Mouse (Mus musculus): Measurements from ENCODE around the gene Nit1. TPM values are rescaled to one million over a fixed set of nuclear protein-coding genes. Genes with fewer than 3 reads are reported as not detected.
"Not testable (repeated sequence)": the region's sequence is repeated elsewhere in the genome, so short reads cannot be mapped to it uniquely, and the experiment has no call there.

The Nit1 gene
- polyA plus RNA-seq, 1 experiment from 2014 or later, result 73.4 TPM

- peak; percentile 91 for DNase-seq
- under 1% methylated on average over 41 of the region's 48 CpGs for WGBS (ENCODE audit: insufficient replicate concordance)
- peak; percentile 13; the same call in 1 of the 2 replicates for TF ChIP-seq CTCF (IDR thresholded peaks at IDR 0.05; ENCODE audit: low read depth)
- TF ChIP-seq EP300 (IDR thresholded peaks at IDR 0.05; ENCODE audit: low read depth), result no peak
- Histone ChIP-seq H3K27ac (ENCODE audit: low read depth) (peak within 1 kb of the TSS; percentile 99), H3K9me3 (ENCODE audit: low read length) (no peaks in the 10 kb centered on the region), H3K4me2 (ENCODE audit: low read depth, low read length) (peak within 1 kb of the TSS; percentile 93), H3K9ac (replicated peaks) (peak within 1 kb of the TSS; percentile 93), H3K36me3 (replicated peaks; ENCODE audit: insufficient read depth, low read length) (0 out of 2 replicates have a peak, but pooled peaks cover 2% of the 10 kb centered on the region), H3K4me1 (ENCODE audit: insufficient read depth) (peaks cover 24% of the 10 kb centered on the region), H3K27me3 (ENCODE audit: insufficient read depth, low read length) (no peaks in the 10 kb centered on the region), H3K4me3 (ENCODE audit: low read depth, low read length) (peak within 1 kb of the TSS; percentile 91)
- ATAC-seq, result peak; percentile 92
These were observed 16.5 kb downstream of the Nit1 start, which contains the start of gene Dedd for GRCm38 (mm10) chr1:171328839-171329432. TSS of gene Dedd (plus strand) at chr1:171329145.

GRCm38 (mm10) chr1:171328244-171328643 lies 17.2 kb downstream of the Nit1 start:
- Histone ChIP-seq H3K4me1 (ENCODE audit: insufficient read depth) (peaks cover 24% of the 10 kb centered on the region), H3K9me3 (ENCODE audit: low read length) (no peaks in the 10 kb centered on the region), H3K27ac (ENCODE audit: low read depth) (peak overlapping the region; percentile 99), H3K4me2 (ENCODE audit: low read depth, low read length) (peak overlapping the region; percentile 93), H3K4me3 (ENCODE audit: low read depth, low read length) (peak overlapping the region; percentile 91), H3K27me3 (ENCODE audit: insufficient read depth, low read length) (no peaks in the 10 kb centered on the region), H3K9ac (replicated peaks) (peak overlapping the region; percentile 93), H3K36me3 (replicated peaks; ENCODE audit: insufficient read depth, low read length) (0 out of 2 replicates have a peak, but pooled peaks cover 1% of the 10 kb centered on the region)
- ATAC-seq (no peak), DNase-seq (peak; percentile 21)
- no peak for TF ChIP-seq EP300 (IDR thresholded peaks at IDR 0.05; ENCODE audit: low read depth)
- TF ChIP-seq CTCF (IDR thresholded peaks at IDR 0.05; ENCODE audit: low read depth), result no peak
- WGBS (ENCODE audit: insufficient replicate concordance), result 24% methylated on average over 9 of the region's 9 CpGs

- not testable (repeated sequence) for ATAC-seq; H3K36me3 ChIP-seq (replicated peaks; ENCODE audit: insufficient read depth, low read length); H3K27me3 ChIP-seq (ENCODE audit: insufficient read depth, low read length); H3K9me3 ChIP-seq (ENCODE audit: low read length); H3K9ac ChIP-seq (replicated peaks); DNase-seq; H3K4me2 ChIP-seq (ENCODE audit: low read depth, low read length); H3K4me3 ChIP-seq (ENCODE audit: low read depth, low read length); H3K27ac ChIP-seq (ENCODE audit: low read depth)
- peaks cover 24% of the 10 kb centered on the region for H3K4me1 ChIP-seq (ENCODE audit: insufficient read depth)
- 57% methylated on average over 4 of the region's 4 CpGs for WGBS (ENCODE audit: insufficient replicate concordance)
These were observed 18.9 kb downstream of the Nit1 start for GRCm38 (mm10) chr1:171326588-171326987.

GRCm38 (mm10) chr1:171325571-171325970 lies 19.9 kb downstream of the Nit1 start:
- TF ChIP-seq EP300 (IDR thresholded peaks at IDR 0.05; ENCODE audit: low read depth), result no peak
- H3K27me3 ChIP-seq (ENCODE audit: insufficient read depth, low read length), result no peaks in the 10 kb centered on the region
- H3K9ac ChIP-seq (replicated peaks), result no peak overlapping the region
- 79% methylated on average over 2 of the region's 2 CpGs for WGBS (ENCODE audit: insufficient replicate concordance)
- no peak overlapping the region for H3K4me3 ChIP-seq (ENCODE audit: low read depth, low read length)
- H3K4me2 ChIP-seq (ENCODE audit: low read depth, low read length), result no peak overlapping the region
- DNase-seq, result no peak
- H3K27ac ChIP-seq (ENCODE audit: low read depth), result no peak overlapping the region
- no peaks in the 10 kb centered on the region for H3K9me3 ChIP-seq (ENCODE audit: low read length)
- peaks cover 20% of the 10 kb centered on the region for H3K4me1 ChIP-seq (ENCODE audit: insufficient read depth)
- no peak for ATAC-seq
- H3K36me3 ChIP-seq (replicated peaks; ENCODE audit: insufficient read depth, low read length), result no peaks in the 10 kb centered on the region

GRCm38 (mm10) chr1:171322012-171322411 lies 23.4 kb downstream of the Nit1 start:
- H3K4me1 ChIP-seq (ENCODE audit: insufficient read depth), result peaks cover 4% of the 10 kb centered on the region
- no peak overlapping the region for H3K27ac ChIP-seq (ENCODE audit: low read depth)
- no peaks in the 10 kb centered on the region for H3K36me3 ChIP-seq (replicated peaks; ENCODE audit: insufficient read depth, low read length)
- no peak overlapping the region for H3K4me2 ChIP-seq (ENCODE audit: low read depth, low read length)
- peak; percentile 13; the same call in 1 of the 2 replicates for ATAC-seq
- no peak overlapping the region for H3K4me3 ChIP-seq (ENCODE audit: low read depth, low read length)
- H3K27me3 ChIP-seq (ENCODE audit: insufficient read depth, low read length), result no peaks in the 10 kb centered on the region
- 47% methylated on average over 1 of the region's 1 CpGs for WGBS (ENCODE audit: insufficient replicate concordance)
- TF ChIP-seq CTCF (IDR thresholded peaks at IDR 0.05; ENCODE audit: low read depth) (0 out of 2 replicates have a peak, but pooled peaks have one; percentile 3), EP300 (IDR thresholded peaks at IDR 0.05; ENCODE audit: low read depth) (no peak)
- no peak for DNase-seq
- H3K9ac ChIP-seq (replicated peaks), result no peak overlapping the region; the same call in 1 of the 2 replicates
- no peaks in the 10 kb centered on the region for H3K9me3 ChIP-seq (ENCODE audit: low read length)

- ATAC-seq (no peak), DNase-seq (no peak)
- Histone ChIP-seq H3K4me3 (ENCODE audit: low read depth, low read length) (no peak overlapping the region), H3K4me2 (ENCODE audit: low read depth, low read length) (no peak overlapping the region), H3K9me3 (ENCODE audit: low read length) (no peaks in the 10 kb centered on the region), H3K27ac (ENCODE audit: low read depth) (no peak overlapping the region), H3K4me1 (ENCODE audit: insufficient read depth) (0 out of 2 replicates have a peak, but pooled peaks cover 4% of the 10 kb centered on the region), H3K27me3 (ENCODE audit: insufficient read depth, low read length) (no peaks in the 10 kb centered on the region), H3K36me3 (replicated peaks; ENCODE audit: insufficient read depth, low read length) (no peaks in the 10 kb centered on the region), H3K9ac (replicated peaks) (no peak overlapping the region)
- TF ChIP-seq EP300 (IDR thresholded peaks at IDR 0.05; ENCODE audit: low read depth) (no peak), CTCF (IDR thresholded peaks at IDR 0.05; ENCODE audit: low read depth) (peak; percentile 80)
These were observed 24.0 kb downstream of the Nit1 start for GRCm38 (mm10) chr1:171321415-171321814.
